Mouse (Mus musculus) forebrain, embryonic 16.5 days (tissue): ENCODE measurements around the gene Slc12a3. TPM values are rescaled to one million over a fixed set of nuclear protein-coding genes. Genes with fewer than 3 reads are reported as not detected.
"Not testable (repeated sequence)": the region's sequence is repeated elsewhere in the genome, so short reads cannot be mapped to it uniquely, and the experiment has no call there.

Experiments used
- ATAC-seq: fragments of 200-750 bp; cut with Nextera tagmentation; 2 replicates; pipeline ENCODE4 v1.8.0; 2017; ENCODE audit warnings: mild to moderate bottlenecking, moderate library complexity
- H3K27ac ChIP-seq: fragments of 300-500 bp; sonication (generic); 2 replicates; pipeline ENCODE4 v1.5.1; 2014; ENCODE audit warnings: low read length, control low read depth
- H3K27me3 ChIP-seq: fragments of 300-500 bp; sonication (generic); replicated peaks from 2 replicates; pipeline ENCODE4 v1.6.1; 2014; ENCODE audit warnings: low read length; ENCODE audit not compliant: control insufficient read depth, insufficient read depth
- H3K36me3 ChIP-seq: fragments of 300-500 bp; sonication (generic); 2 replicates; pipeline ENCODE4 v1.6.1; 2014; ENCODE audit not compliant: control insufficient read depth, insufficient read depth
- H3K4me1 ChIP-seq: fragments of 300-500 bp; sonication (generic); replicated peaks from 2 replicates; pipeline ENCODE4 v1.6.1; 2014; ENCODE audit warnings: low read length; ENCODE audit not compliant: control insufficient read depth, insufficient read depth
- H3K4me2 ChIP-seq: fragments of 300-500 bp; sonication (generic); 2 replicates; pipeline ENCODE4 v1.6.1; 2014; ENCODE audit warnings: mild to moderate bottlenecking, low read length, control low read depth
- H3K4me3 ChIP-seq: fragments of 300-500 bp; sonication (generic); replicated peaks from 2 replicates; pipeline ENCODE4 v1.5.1; 2014; ENCODE audit warnings: mild to moderate bottlenecking, low read length, control low read depth
- H3K9ac ChIP-seq: fragments of 300-500 bp; sonication (generic); replicated peaks from 2 replicates; pipeline ENCODE4 v1.6.1; 2014; ENCODE audit warnings: low read depth, low read length, control low read depth
- H3K9me3 ChIP-seq: fragments of 300-500 bp; sonication (generic); 2 replicates; pipeline ENCODE4 v1.6.1; 2016; ENCODE audit warnings: low read length; ENCODE audit not compliant: control insufficient read depth
- WGBS: fragments of 180-500 bp; shearing (Covaris S2); extraction: QIAGEN DNeasy Blood & Tissue Kit; methylation state at CpG from one replicate; pipeline ENCODE4 v1.1.7; 2014; 5-methylcytosine and 5-hydroxymethylcytosine counted together
- microRNA counts: library from miRNA; unstranded; fragments of <30 nt; microRNA quantifications from one replicate; lab custom pipeline; 2016
- microRNA-seq: library from miRNA; unstranded; fragments of <30 nt; microRNA quantifications from one replicate; pipeline ENCODE4, GENCODE M21; 2017
- polyA plus RNA-seq: library from polyadenylated mRNA; unstranded; fragments of >200 nt; fragmentation: Nextera tagmentation; extraction: Ambion mirVana; gene quantifications from 2 replicates; pipeline ENCODE4 v1.2.1, GENCODE M21; 2015

The Slc12a3 gene
- polyA plus RNA-seq, 1 experiment from 2014 or later = 0.10 TPM

- H3K27me3 ChIP-seq = no peaks in the 10 kb centered on the region
- peaks cover 7% of the 10 kb centered on the region for H3K36me3 ChIP-seq
- no peak overlapping the region for H3K4me2 ChIP-seq
- H3K9me3 ChIP-seq = no peaks in the 10 kb centered on the region
- H3K4me1 ChIP-seq = no peaks in the 10 kb centered on the region
- 89% methylated on average over 3 of the region's 3 CpGs for whole genome bisulfite sequencing
- H3K27ac ChIP-seq = no peak overlapping the region
- ATAC-seq = no peak
- no peak overlapping the region for H3K9ac ChIP-seq
- no peak overlapping the region for H3K4me3 ChIP-seq
Measured at GRCm38 (mm10) chr8:94399361-94399953, 70.5 kb downstream of the Slc12a3 start.

- not testable (repeated sequence) for H3K27me3 ChIP-seq, H3K27ac ChIP-seq, H3K4me1 ChIP-seq, H3K9me3 ChIP-seq, ATAC-seq, H3K4me2 ChIP-seq, H3K36me3 ChIP-seq, H3K9ac ChIP-seq, H3K4me3 ChIP-seq
- WGBS = 88% methylated on average over 2 of the region's 2 CpGs
Measured at GRCm38 (mm10) chr8:94399957-94400356, 71.0 kb downstream of the Slc12a3 start.

- no peaks in the 10 kb centered on the region for H3K4me1 ChIP-seq
- no peak overlapping the region for H3K4me3 ChIP-seq
- 73% methylated on average over 8 of the region's 8 CpGs for WGBS
- no peaks in the 10 kb centered on the region for H3K36me3 ChIP-seq
- H3K27ac ChIP-seq = no peak overlapping the region
- H3K27me3 ChIP-seq = no peaks in the 10 kb centered on the region
- ATAC-seq = no peak
- H3K9ac ChIP-seq = no peak overlapping the region
- no peak overlapping the region for H3K4me2 ChIP-seq
- no peaks in the 10 kb centered on the region for H3K9me3 ChIP-seq
Measured at GRCm38 (mm10) chr8:94408443-94409080, 79.6 kb downstream of the Slc12a3 start.

GRCm38 (mm10) chr8:94409523-94409922, 80.5 kb downstream of the Slc12a3 start:
- no peaks in the 10 kb centered on the region for H3K36me3 ChIP-seq
- no peaks in the 10 kb centered on the region for H3K27me3 ChIP-seq
- no peak overlapping the region for H3K4me2 ChIP-seq
- H3K9me3 ChIP-seq = no peaks in the 10 kb centered on the region
- ATAC-seq = no peak
- no peak overlapping the region for H3K9ac ChIP-seq
- no peak overlapping the region for H3K27ac ChIP-seq
- no peaks in the 10 kb centered on the region for H3K4me1 ChIP-seq
- 91% methylated on average over 7 of the region's 7 CpGs for WGBS
- no peak overlapping the region for H3K4me3 ChIP-seq

GRCm38 (mm10) chr8:94412518-94412917, 83.5 kb downstream of the Slc12a3 start:
- no peak for ATAC-seq
- Histone ChIP-seq H3K27me3 (no peaks in the 10 kb centered on the region), H3K4me2 (no peak overlapping the region), H3K27ac (no peak overlapping the region), H3K9me3 (no peaks in the 10 kb centered on the region), H3K36me3 (no peaks in the 10 kb centered on the region), H3K9ac (no peak overlapping the region), H3K4me3 (no peak overlapping the region), H3K4me1 (no peaks in the 10 kb centered on the region)
- 85% methylated on average over 6 of the region's 6 CpGs for WGBS

GRCm38 (mm10) chr8:94413509-94413908, 84.5 kb downstream of the Slc12a3 start:
- 84% methylated on average over 6 of the region's 6 CpGs for WGBS
- Histone ChIP-seq H3K36me3 (no peaks in the 10 kb centered on the region), H3K9me3 (no peaks in the 10 kb centered on the region), H3K9ac (no peak overlapping the region), H3K27ac (no peak overlapping the region), H3K27me3 (no peaks in the 10 kb centered on the region), H3K4me2 (no peak overlapping the region), H3K4me3 (no peak overlapping the region), H3K4me1 (no peaks in the 10 kb centered on the region)
- ATAC-seq = no peak

- Histone ChIP-seq H3K9ac (no peak overlapping the region), H3K4me1 (no peaks in the 10 kb centered on the region), H3K4me2 (no peak overlapping the region), H3K27me3 (no peaks in the 10 kb centered on the region), H3K4me3 (no peak overlapping the region), H3K36me3 (no peaks in the 10 kb centered on the region), H3K9me3 (no peaks in the 10 kb centered on the region), H3K27ac (no peak overlapping the region)
- 76% methylated on average over 2 of the region's 2 CpGs for WGBS
- ATAC-seq = no peak
Measured at GRCm38 (mm10) chr8:94415218-94415617, 86.2 kb downstream of the Slc12a3 start.

MicroRNAs within 50 kb of the gene (microRNA counts, 519-probe panel; counts per million panel counts)
- microRNA mmu-miR-138 (lab: Ali Mortazavi, UCI) = 2,965 counts per million, percentile 77 among the panel's probes with 10 or more counts

Small RNA genes lying within 50 kb of the gene (microRNA-seq; reads per million reads assigned to microRNA genes)
- gene Mir138-2 = 565 reads per million, percentile 73 among the genes with 10 or more reads in this experiment

Other genes starting within 250 kb of the Slc12a3 start
- gene Bbs2, start 230.3 kb upstream of the Slc12a3 start, polyA plus RNA-seq = 19.8 and 21.0 TPM in 2 replicates
- not detected in 2 replicates for gene Mt4, start 192.0 kb upstream of the Slc12a3 start, polyA plus RNA-seq
- 191 and 212 TPM in 2 replicates for gene Mt3, start 176.6 kb upstream of the Slc12a3 start, polyA plus RNA-seq
- 30.4 and 42.4 TPM in 2 replicates for gene Mt2, start 156.5 kb upstream of the Slc12a3 start, polyA plus RNA-seq
- gene Mt1, start 150.1 kb upstream of the Slc12a3 start, polyA plus RNA-seq = 75.0 and 96.2 TPM in 2 replicates
- 63.8 and 66.7 TPM in 2 replicates for gene Nup93, start 114.6 kb upstream of the Slc12a3 start, polyA plus RNA-seq
- 68.0 and 78.0 TPM in 2 replicates for gene Herpud1, start 57.2 kb downstream of the Slc12a3 start, polyA plus RNA-seq
- gene Nlrc5, start 105.2 kb downstream of the Slc12a3 start, polyA plus RNA-seq = 0.28 and 0.47 TPM in 2 replicates
- 21.1 and 29.2 TPM in 2 replicates for gene Cpne2, start 203.8 kb downstream of the Slc12a3 start, polyA plus RNA-seq